Mouse (Mus musculus): ENCODE measurements around the gene Csrp2.
A peak's percentile ranks its signal among the peaks of the same experiment; 100 is the strongest.

The Csrp2 gene

GRCm38 (mm10) chr10:110919531-110920343 lies at the start of gene Csrp2:
TSS of gene Csrp2 (plus strand) at chr10:110919789.
- DNase-seq (ENCODE audit: low read depth): peak; percentile 86

DNA sequence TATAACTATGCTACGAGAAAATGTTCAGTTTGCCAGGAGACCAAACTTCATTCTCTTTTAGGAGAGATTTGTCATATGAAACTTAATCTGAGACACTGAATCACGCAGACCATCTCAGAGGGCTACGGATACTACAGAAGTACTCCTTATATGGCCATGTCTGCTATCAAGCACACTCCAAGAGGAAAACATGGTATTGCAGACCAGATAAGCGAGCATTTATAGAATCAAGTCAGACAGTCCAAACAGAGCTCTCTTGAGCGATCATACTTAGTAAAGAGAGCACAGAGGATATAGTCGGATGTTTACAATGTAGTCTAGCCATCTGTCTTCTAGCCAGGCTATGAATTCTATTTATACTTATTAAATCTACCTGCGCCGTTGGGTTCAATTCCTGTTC lies 44.7 kb upstream of the Csrp2 start:
- DNase-seq (ENCODE audit: low read depth): no peak

DNA sequence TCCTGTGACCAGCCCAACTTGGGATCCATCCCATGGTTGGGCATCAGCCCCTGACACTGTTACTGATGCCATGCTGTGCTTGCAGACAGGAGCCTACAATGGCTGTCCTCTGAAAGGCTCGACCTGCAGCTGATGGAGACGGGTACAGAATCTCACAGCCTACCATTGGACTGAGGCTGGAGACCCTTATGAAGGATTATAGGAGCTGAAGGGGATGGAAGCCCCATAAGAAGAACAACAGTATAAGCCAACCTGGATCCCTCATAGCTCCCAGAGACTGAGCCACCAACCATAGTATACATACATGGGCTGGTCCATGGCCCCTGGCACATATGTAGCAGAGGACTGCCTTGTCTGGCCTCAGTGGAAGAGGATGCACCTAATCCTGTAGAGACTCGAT lies 42.6 kb upstream of the Csrp2 start:
- no peak for DNase-seq (ENCODE audit: low read depth)

- DNase-seq (ENCODE audit: low read depth): no peak
Measured at GRCm38 (mm10) chr10:110877851-110878250, 41.7 kb upstream of the Csrp2 start.

- DNase-seq (ENCODE audit: low read depth): no peak
Measured at GRCm38 (mm10) chr10:110878641-110879040, 40.9 kb upstream of the Csrp2 start.

DNA sequence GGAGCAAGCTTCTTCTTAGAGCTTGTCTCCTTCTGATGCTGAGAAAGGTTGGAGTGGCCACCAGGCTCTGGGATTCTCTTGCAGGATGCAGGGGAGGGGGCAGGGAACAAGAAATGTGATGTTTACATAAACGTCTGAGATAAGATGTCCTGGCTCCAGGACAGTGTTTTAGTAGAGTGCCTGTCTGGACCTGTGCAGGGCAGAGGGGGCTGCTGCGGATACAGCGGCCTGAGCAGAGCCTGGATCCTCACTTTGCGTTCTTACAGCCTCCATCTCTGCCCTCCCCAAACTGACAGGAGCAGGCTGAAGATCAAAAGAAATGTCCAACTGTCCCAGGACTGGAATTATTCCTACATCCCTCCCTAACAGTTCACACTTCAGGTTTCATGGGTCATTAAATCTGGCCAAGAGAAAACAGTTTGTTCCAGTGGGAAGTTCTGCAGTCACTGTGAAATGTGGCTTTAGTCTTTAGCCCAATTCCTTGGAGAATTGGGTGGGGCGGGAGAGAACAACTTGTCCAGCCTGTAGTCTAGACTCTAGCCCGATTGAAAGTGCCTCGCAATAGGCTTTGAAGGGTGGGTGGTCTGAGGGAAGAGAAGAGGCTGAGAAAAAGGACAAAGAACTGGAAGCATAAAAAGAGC lies 40.0 kb upstream of the Csrp2 start:
- no peak for DNase-seq (ENCODE audit: low read depth)

DNA sequence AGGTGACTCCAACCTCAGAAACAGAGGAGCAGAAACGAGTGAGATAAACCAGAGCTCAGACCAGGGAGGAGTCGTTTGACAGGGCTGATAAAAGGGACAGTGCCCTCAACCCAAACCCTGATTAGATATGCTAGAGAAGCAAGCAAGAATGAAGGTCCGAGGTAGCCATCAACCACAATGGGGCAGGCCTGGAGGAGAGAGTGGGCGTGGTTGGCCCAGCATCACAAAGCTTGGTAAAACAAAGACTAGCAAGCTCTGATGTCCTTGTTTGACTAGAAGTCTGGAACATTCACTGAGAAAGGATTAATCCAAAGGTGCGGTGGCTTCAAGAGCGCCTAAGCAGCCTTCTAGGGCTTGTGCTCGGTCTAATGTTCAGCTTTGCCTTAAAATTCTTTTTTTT lies 38.2 kb upstream of the Csrp2 start:
- DNase-seq (ENCODE audit: low read depth): no peak

GRCm38 (mm10) chr10:110882701-110883100 lies 36.9 kb upstream of the Csrp2 start:
- no peak for DNase-seq (ENCODE audit: low read depth)

DNA sequence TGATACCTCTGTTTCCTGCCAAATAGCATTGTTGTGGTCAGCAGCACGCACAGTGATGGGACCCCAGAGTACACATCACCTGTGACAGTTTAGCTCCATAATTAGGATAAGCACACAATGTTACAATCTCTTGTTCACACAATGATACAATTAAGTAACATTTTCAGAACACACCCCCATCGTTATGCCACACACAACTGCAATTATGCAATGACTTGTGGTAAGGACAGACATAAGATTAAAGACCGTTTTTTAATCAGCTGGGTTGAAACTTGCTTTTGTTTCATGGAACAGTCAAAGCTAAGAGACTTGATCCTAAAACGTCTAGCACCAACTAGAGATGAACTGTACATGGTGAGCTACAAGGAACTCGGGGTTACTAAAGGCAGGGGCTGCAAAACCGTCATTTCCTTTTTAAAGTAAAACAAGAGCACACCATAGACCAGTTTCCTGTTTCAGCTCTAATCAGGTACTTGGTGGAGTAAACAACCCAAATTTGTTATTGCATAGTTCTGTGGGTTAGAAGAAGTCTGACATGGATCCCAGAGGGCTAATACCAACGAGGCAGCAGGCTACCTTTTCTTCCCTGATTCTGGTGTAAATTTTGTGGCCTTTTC lies 28.8 kb upstream of the Csrp2 start:
- DNase-seq (ENCODE audit: low read depth): peak; percentile 67

- DNase-seq (ENCODE audit: low read depth): no peak
Measured at GRCm38 (mm10) chr10:110899744-110900501, 19.7 kb upstream of the Csrp2 start.

DNA sequence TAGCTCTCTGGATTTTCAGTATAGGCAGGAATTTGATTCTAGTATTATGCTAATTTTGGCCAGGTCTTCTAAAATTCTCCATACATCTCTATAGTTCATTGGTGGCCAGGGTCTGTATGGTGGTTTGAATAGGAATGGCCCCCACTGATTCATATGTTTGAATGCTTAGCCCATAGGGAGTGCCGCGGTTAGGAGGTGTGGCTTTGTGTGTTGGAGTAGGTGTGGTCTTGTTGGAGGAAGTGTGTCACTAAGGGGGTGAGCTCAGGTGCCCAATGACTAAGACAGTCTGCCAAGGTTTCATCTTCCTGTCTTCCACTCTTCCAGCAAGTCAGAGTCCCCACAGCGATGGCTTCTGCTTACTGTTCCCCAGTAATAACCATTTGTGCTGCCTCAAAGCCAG lies 15.7 kb upstream of the Csrp2 start:
- DNase-seq (ENCODE audit: low read depth): no peak

GRCm38 (mm10) chr10:110916666-110917344 lies 2.8 kb upstream of the Csrp2 start:
- DNase-seq (ENCODE audit: low read depth): no peak

DNA sequence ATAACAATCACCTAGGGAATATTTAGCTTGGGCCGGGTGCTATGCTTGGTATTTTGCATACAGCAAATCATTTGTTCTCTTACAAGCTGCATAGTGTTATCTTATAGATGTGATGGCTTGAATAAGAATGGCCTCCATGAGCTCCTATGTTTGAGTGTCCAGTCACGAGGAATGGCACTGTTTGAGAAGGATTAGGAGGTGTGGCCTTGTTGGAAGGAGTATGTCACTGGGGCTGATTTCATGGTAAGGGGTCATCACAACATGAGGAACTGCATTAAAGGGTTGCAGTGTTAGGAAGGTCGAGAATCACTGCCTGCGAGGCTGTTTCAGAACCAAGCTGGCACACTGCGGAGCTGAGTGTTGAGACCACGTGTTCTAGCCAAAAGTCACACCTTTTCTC lies 2.1 kb upstream of the Csrp2 start:
- no peak for DNase-seq (ENCODE audit: low read depth)

DNA sequence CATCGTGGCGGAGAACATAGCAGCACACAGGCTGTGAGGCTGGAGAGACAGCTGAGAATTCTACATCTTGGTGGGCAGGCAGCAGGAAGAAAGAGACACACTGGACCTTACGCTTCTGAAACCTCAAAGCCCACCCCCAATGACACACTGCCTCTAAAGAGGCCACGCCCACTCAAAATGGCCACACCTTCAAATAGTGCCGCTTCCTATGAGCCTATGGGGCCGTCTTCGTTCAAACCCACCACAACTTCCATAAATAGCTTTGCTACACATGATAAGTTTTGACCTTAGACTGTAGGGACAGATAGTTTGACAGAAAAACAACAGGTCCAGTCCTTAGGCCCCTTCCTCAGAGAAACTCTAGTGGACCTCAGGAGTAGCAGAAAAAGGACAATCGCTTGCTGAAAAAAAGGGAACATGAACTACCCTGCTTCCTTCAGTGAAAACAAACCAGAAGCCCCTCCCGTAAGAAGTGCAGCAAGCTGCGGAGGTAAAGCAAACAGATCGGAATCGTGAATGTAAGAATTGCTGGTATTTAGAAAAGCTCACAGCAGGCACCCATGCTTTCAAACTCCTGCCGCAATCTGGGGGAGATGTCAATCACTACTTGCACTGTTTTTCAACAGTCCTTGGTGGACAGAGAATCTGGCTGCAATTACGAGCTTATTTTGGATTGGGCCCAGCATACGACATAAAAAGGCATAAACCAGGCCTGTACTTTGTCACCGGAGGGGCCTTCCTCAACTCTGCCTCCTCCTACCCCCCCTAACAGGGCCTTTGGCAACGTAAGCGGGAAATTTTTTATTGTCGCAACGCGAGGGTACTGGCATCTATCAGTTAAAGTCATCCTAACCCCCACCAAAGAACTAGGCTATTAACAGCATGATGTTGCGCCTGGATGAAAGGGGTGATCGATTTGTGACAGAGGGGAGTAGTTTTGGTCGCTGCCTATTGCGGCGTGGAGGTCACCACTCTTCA lies 886 bp upstream of the Csrp2 start:
- peak; percentile 25 for DNase-seq (ENCODE audit: low read depth)

- DNase-seq (ENCODE audit: low read depth): no peak
Measured at GRCm38 (mm10) chr10:110920368-110920950, 870 bp downstream of the Csrp2 start.

DNA sequence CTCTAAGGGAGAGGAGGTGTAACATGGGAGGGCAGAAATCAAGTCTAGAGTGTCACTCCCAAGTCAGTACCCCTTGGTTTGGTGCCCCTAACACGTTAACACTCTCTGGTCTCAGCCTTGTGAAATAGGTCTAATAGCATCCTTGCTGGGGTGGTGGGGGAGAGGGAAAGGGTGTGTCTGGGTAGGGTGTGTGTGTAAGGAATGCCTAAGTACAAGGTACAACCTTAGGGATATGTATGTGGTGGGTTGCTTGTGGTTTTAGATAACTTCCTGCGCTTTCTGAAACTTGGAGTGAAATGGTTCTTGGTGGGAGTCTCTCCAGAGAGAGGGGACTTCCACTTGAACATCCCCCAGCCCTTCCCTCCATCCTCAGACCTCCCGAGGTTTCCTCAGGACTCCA lies 2.3 kb downstream of the Csrp2 start:
- DNase-seq (ENCODE audit: low read depth): no peak

- DNase-seq (ENCODE audit: low read depth): no peak
Measured at GRCm38 (mm10) chr10:110922612-110923011, 3.0 kb downstream of the Csrp2 start.

- no peak for DNase-seq (ENCODE audit: low read depth)
Measured at GRCm38 (mm10) chr10:110927491-110927890, 7.9 kb downstream of the Csrp2 start.

- DNase-seq (ENCODE audit: low read depth): no peak
Measured at GRCm38 (mm10) chr10:110929756-110930155, 10.2 kb downstream of the Csrp2 start.
